Mouse (Mus musculus): ENCODE data around the gene Papolb. TPM values are rescaled to one million over a fixed set of nuclear protein-coding genes. Genes with fewer than 3 reads are reported as not detected.

The Papolb gene
- polyA plus RNA-seq (2015; fragmentation: Nextera tagmentation; extraction: Ambion mirVana) = 0.06 and 0.12 TPM in 2 replicates

- peak within 1 kb of the TSS; percentile 18; the same call in 1 of the 2 replicates for H3K4me3 ChIP-seq
- no peaks in the 10 kb centered on the region for H3K9me3 ChIP-seq (replicated peaks)
- H3K4me2 ChIP-seq = peak within 1 kb of the TSS; percentile 44
- 30% methylated on average over 41 of the region's 41 CpGs for WGBS
- H3K36me3 ChIP-seq (ENCODE audit: poor library complexity, severe bottlenecking) = no peaks in the 10 kb centered on the region
- peaks cover 32% of the 10 kb centered on the region for H3K27me3 ChIP-seq
- no peak for ATAC-seq
- no peak within 1 kb of the TSS for H3K9ac ChIP-seq
- H3K4me1 ChIP-seq = no peaks in the 10 kb centered on the region
- H3K27ac ChIP-seq = no peak within 1 kb of the TSS
These were observed at the start of gene Papolb for GRCm38 (mm10) chr5:142529915-142530314. Gene Papolb, minus strand, starts transcription at chr5:142530076.

- Histone ChIP-seq H3K36me3 (ENCODE audit: poor library complexity, severe bottlenecking) (peaks cover 19% of the 10 kb centered on the region), H3K27ac (no peak overlapping the region), H3K27me3 (no peaks in the 10 kb centered on the region), H3K4me3 (no peak overlapping the region), H3K9ac (no peak overlapping the region), H3K4me1 (peaks cover 16% of the 10 kb centered on the region), H3K4me2 (no peak overlapping the region), H3K9me3 (replicated peaks) (no peaks in the 10 kb centered on the region)
- no peak for ATAC-seq
- 91% methylated on average over 10 of the region's 10 CpGs for WGBS
These were observed 48.3 kb upstream of the Papolb start for GRCm38 (mm10) chr5:142578192-142578591.

- Histone ChIP-seq H3K4me2 (no peak overlapping the region), H3K36me3 (ENCODE audit: poor library complexity, severe bottlenecking) (peaks cover 27% of the 10 kb centered on the region), H3K9ac (no peak overlapping the region), H3K27ac (no peak overlapping the region), H3K27me3 (no peaks in the 10 kb centered on the region), H3K4me3 (no peak overlapping the region), H3K9me3 (replicated peaks) (no peaks in the 10 kb centered on the region), H3K4me1 (peaks cover 9% of the 10 kb centered on the region)
- WGBS = 83% methylated on average over 7 of the region's 7 CpGs
- no peak for ATAC-seq
These were observed 47.0 kb upstream of the Papolb start for GRCm38 (mm10) chr5:142576832-142577231.

- 77% methylated on average over 8 of the region's 8 CpGs for WGBS
- Histone ChIP-seq H3K27me3 (no peaks in the 10 kb centered on the region), H3K4me3 (no peak overlapping the region), H3K4me1 (peaks cover 9% of the 10 kb centered on the region), H3K27ac (peak overlapping the region; percentile 78), H3K36me3 (ENCODE audit: poor library complexity, severe bottlenecking) (peaks cover 32% of the 10 kb centered on the region), H3K4me2 (no peak overlapping the region), H3K9me3 (replicated peaks) (no peaks in the 10 kb centered on the region), H3K9ac (no peak overlapping the region)
- ATAC-seq = peak; percentile 71; the same call in 1 of the 2 replicates
These were observed 44.6 kb upstream of the Papolb start for GRCm38 (mm10) chr5:142574323-142575057.

- ATAC-seq = no peak
- 92% methylated on average over 1 of the region's 1 CpGs for WGBS
- Histone ChIP-seq H3K27me3 (no peaks in the 10 kb centered on the region), H3K4me1 (no peaks in the 10 kb centered on the region), H3K4me2 (no peak overlapping the region), H3K9ac (no peak overlapping the region), H3K4me3 (no peak overlapping the region), H3K27ac (no peak overlapping the region), H3K36me3 (ENCODE audit: poor library complexity, severe bottlenecking) (peaks cover 68% of the 10 kb centered on the region), H3K9me3 (replicated peaks) (0 out of 2 replicates have a peak, but pooled peaks cover 9% of the 10 kb centered on the region)
These were observed 34.7 kb upstream of the Papolb start for GRCm38 (mm10) chr5:142564606-142565005.

GRCm38 (mm10) chr5:142560261-142560660 is 30.4 kb upstream of the Papolb start:
- Histone ChIP-seq H3K4me3 (no peak overlapping the region), H3K27ac (no peak overlapping the region), H3K4me1 (no peaks in the 10 kb centered on the region), H3K9ac (no peak overlapping the region), H3K27me3 (no peaks in the 10 kb centered on the region), H3K4me2 (no peak overlapping the region), H3K9me3 (replicated peaks) (no peaks in the 10 kb centered on the region), H3K36me3 (ENCODE audit: poor library complexity, severe bottlenecking) (peaks cover 25% of the 10 kb centered on the region)
- WGBS = 55% methylated on average over 7 of the region's 7 CpGs
- ATAC-seq = no peak

- 21% methylated on average over 17 of the region's 21 CpGs for WGBS
- peak; percentile 87 for ATAC-seq
- no peak overlapping the region for H3K4me3 ChIP-seq
- no peaks in the 10 kb centered on the region for H3K9me3 ChIP-seq (replicated peaks)
- H3K27ac ChIP-seq = no peak overlapping the region
- no peaks in the 10 kb centered on the region for H3K4me1 ChIP-seq
- no peaks in the 10 kb centered on the region for H3K27me3 ChIP-seq
- peaks cover 2% of the 10 kb centered on the region for H3K36me3 ChIP-seq (ENCODE audit: poor library complexity, severe bottlenecking)
- no peak overlapping the region for H3K9ac ChIP-seq
- H3K4me2 ChIP-seq = peak overlapping the region; percentile 17; the same call in 1 of the 2 replicates
These were observed 27.7 kb upstream of the Papolb start for GRCm38 (mm10) chr5:142557397-142558067.

- H3K27ac ChIP-seq = no peak overlapping the region
- no peak overlapping the region for H3K9ac ChIP-seq
- H3K9me3 ChIP-seq (replicated peaks) = no peaks in the 10 kb centered on the region
- WGBS = 90% methylated on average over 4 of the region's 4 CpGs
- no peaks in the 10 kb centered on the region for H3K36me3 ChIP-seq (ENCODE audit: poor library complexity, severe bottlenecking)
- H3K4me1 ChIP-seq = no peaks in the 10 kb centered on the region
- no peak for ATAC-seq
- H3K27me3 ChIP-seq = no peaks in the 10 kb centered on the region
- H3K4me2 ChIP-seq = no peak overlapping the region
- no peak overlapping the region for H3K4me3 ChIP-seq
These were observed 26.8 kb upstream of the Papolb start for GRCm38 (mm10) chr5:142556721-142557120.

GRCm38 (mm10) chr5:142555866-142556265 is 26.0 kb upstream of the Papolb start:
- Histone ChIP-seq H3K27me3 (0 out of 2 replicates have a peak, but pooled peaks cover under 1% of the 10 kb centered on the region), H3K27ac (no peak overlapping the region), H3K4me1 (peaks cover 3% of the 10 kb centered on the region; the same call in 1 of the 2 replicates), H3K9me3 (replicated peaks) (no peaks in the 10 kb centered on the region), H3K4me3 (no peak overlapping the region), H3K4me2 (no peak overlapping the region), H3K36me3 (ENCODE audit: poor library complexity, severe bottlenecking) (no peaks in the 10 kb centered on the region), H3K9ac (no peak overlapping the region)
- no peak for ATAC-seq
- WGBS = 81% methylated on average over 5 of the region's 5 CpGs

GRCm38 (mm10) chr5:142550706-142551652 is 21.1 kb upstream of the Papolb start, which contains the start of gene Radil:
Gene Radil, minus strand, starts transcription at chr5:142551098.
- peak within 1 kb of the TSS; percentile 67 for H3K9ac ChIP-seq
- H3K36me3 ChIP-seq (ENCODE audit: poor library complexity, severe bottlenecking) = no peaks in the 10 kb centered on the region
- H3K9me3 ChIP-seq (replicated peaks) = no peaks in the 10 kb centered on the region
- peak within 1 kb of the TSS; percentile 64 for H3K4me3 ChIP-seq
- 3% methylated on average over 74 of the region's 80 CpGs for WGBS
- peak within 1 kb of the TSS; percentile 96 for H3K4me2 ChIP-seq
- H3K27ac ChIP-seq = 0 out of 2 replicates have a peak within 1 kb of the TSS, but pooled peaks have one; percentile 23
- peaks cover 14% of the 10 kb centered on the region for H3K4me1 ChIP-seq
- H3K27me3 ChIP-seq = peaks cover 26% of the 10 kb centered on the region
- ATAC-seq = peak; percentile 92

- peaks cover 14% of the 10 kb centered on the region for H3K4me1 ChIP-seq
- no peaks in the 10 kb centered on the region for H3K9me3 ChIP-seq (replicated peaks)
- H3K27me3 ChIP-seq = peaks cover 26% of the 10 kb centered on the region
- WGBS = 2% methylated on average over 31 of the region's 31 CpGs
- H3K36me3 ChIP-seq (ENCODE audit: poor library complexity, severe bottlenecking) = no peaks in the 10 kb centered on the region
- 0 out of 2 replicates have a peak overlapping the region, but pooled peaks have one; percentile 23 for H3K27ac ChIP-seq
- peak overlapping the region; percentile 67 for H3K9ac ChIP-seq
- ATAC-seq = peak; percentile 33; the same call in 1 of the 2 replicates
- peak overlapping the region; percentile 64 for H3K4me3 ChIP-seq
- peak overlapping the region; percentile 96 for H3K4me2 ChIP-seq
These were observed 20.3 kb upstream of the Papolb start for GRCm38 (mm10) chr5:142549961-142550705.

Measured in forebrain, embryonic 13.5 days (tissue).